Mouse (Mus musculus) urinary bladder, adult 18-20 months (tissue): Measurements from ENCODE around the gene Ralgapb.

Source experiments
- DNase-seq, 2 experiments: peaks; one replicate each; pipeline ENCODE4 v3.0.0; 2022; ENCODE audit warnings: low spot score in 2 of 2, mixed read lengths in 2 of 2

Ralgapb gene

GRCm38 (mm10) chr2:158518583-158518982 is 108.9 kb downstream of the Ralgapb start:
- no peak for DNase-seq

- DNase-seq = no peak
Measured at GRCm38 (mm10) chr2:158519071-158519470, 109.4 kb downstream of the Ralgapb start.

GRCm38 (mm10) chr2:158519800-158520199 is 110.2 kb downstream of the Ralgapb start:
- DNase-seq = no peak

GRCm38 (mm10) chr2:158523060-158523459 is 113.4 kb downstream of the Ralgapb start:
- peak; percentile 72 to 74 for DNase-seq

GRCm38 (mm10) chr2:158524129-158524860 is 114.6 kb downstream of the Ralgapb start:
- no peak for DNase-seq

- DNase-seq = peak in 1 of 2 experiments; percentile 30
Measured at GRCm38 (mm10) chr2:158534090-158534489, 124.4 kb downstream of the Ralgapb start.

GRCm38 (mm10) chr2:158534559-158534958 is 124.9 kb downstream of the Ralgapb start:
- no peak for DNase-seq

- DNase-seq = no peak
Measured at GRCm38 (mm10) chr2:158539433-158540305, 130.0 kb downstream of the Ralgapb start.

GRCm38 (mm10) chr2:158541286-158541685 is 131.6 kb downstream of the Ralgapb start:
- DNase-seq = no peak

GRCm38 (mm10) chr2:158545266-158545665 is 135.6 kb downstream of the Ralgapb start:
- DNase-seq = no peak

- DNase-seq = no peak
Measured at GRCm38 (mm10) chr2:158546751-158547150, 137.1 kb downstream of the Ralgapb start.
